Mouse (Mus musculus) heart, adult 2 months (tissue): ENCODE data around the gene Bbs7.

ENCODE experiments used
- CTCF ChIP-seq: fragments of 200-600 bp; IDR thresholded peaks from 2 replicates; pipeline ENCODE4 v1.8.1; 2022; ENCODE audit warnings: antibody characterized with exemption, mild to moderate bottlenecking, moderate library complexity
- EP300 ChIP-seq: fragments of 200-500 bp; IDR thresholded peaks from 2 replicates; pipeline ENCODE4 v1.6.1; 2011; ENCODE audit warnings: low read depth, low read length, control low read depth; ENCODE audit not compliant: insufficient read depth
- POLR2A ChIP-seq: fragments of 200-500 bp; IDR thresholded peaks from 2 replicates; pipeline ENCODE4 v1.6.1; 2011; ENCODE audit warnings: mild to moderate bottlenecking, low read depth, low read length, control low read depth; ENCODE audit not compliant: insufficient read depth

DNA sequence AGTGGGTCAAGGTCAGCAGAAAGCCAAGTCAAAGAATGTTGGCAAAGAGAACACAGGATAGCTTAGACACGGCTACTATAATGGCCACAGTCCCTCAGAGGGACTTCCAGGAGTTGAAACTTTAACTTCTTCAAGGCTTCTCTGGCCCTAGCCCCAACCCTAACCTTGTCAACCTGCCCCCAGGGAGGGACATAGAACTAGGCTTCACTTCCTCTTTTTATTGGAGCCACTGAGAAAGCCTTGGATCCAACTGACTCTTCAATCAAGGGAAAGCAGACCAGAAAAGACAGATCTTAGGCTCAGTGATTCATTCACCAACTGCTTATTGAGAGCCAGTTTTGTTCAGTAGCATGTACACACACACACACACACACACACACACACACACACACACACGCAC, 13.5 kb upstream of the Bbs7 start:
- TF ChIP-seq CTCF (no peak), POLR2A (no peak), EP300 (no peak)
